Mouse (Mus musculus) adrenal gland, adult (tissue): Measurements from ENCODE around the gene Scgb1c1.

Experiments
- DNase-seq, 2 experiments: peaks; one replicate each; pipeline ENCODE4 v3.0.0; 2022 to 2023; ENCODE audit warnings: low spot score in 1 of 2; ENCODE audit not compliant: inconsistent age in 2 of 2

Gene Scgb1c1

DNA sequence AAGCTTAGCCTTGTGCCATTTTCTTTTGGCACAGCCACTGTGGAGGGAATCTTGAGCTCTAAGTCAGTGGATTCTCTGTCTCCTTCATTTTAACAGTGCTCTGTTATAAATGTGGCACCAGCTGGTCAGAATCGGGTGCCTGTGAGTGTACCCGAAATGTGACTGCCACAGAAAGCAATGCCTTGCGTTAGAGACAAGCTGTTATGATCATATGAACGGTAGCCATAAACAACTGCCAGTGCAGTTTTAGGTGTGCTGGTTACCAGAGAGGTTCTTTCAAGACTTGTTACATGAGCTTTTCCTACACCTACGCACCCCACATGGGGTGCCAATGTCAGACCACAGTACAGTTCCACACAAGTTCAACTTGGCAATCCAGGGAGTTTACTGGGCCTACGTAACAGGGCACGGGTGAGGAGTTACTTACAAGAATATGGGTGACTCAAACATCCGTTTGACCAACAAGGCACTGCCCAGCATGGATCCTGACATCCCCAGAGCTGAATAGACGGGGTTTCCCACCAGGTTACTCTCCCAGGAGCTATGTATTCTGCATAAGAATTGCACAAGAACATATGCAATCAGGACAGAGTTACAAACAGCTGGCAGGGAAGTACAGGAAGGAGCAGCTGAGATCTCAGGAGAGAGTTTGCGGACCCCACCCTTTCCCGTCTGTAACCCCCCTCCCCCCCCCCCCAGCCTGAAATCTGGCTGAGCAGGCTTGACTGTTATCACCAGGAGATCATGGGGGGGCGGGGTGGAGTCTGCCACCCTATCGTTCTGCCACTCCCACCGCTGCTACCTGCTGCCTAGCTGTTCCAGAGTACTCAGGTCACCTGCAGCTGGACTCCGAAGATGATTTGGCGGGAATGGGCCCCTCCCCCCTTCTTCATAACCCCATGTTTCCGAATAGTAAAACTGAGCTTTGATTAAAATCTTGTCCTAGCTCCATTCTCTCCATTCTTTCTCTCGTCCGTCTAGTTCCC, 4.3 kb upstream of the Scgb1c1 start:
- DNase-seq, result peak in 1 of 2 experiments; percentile 1

DNA sequence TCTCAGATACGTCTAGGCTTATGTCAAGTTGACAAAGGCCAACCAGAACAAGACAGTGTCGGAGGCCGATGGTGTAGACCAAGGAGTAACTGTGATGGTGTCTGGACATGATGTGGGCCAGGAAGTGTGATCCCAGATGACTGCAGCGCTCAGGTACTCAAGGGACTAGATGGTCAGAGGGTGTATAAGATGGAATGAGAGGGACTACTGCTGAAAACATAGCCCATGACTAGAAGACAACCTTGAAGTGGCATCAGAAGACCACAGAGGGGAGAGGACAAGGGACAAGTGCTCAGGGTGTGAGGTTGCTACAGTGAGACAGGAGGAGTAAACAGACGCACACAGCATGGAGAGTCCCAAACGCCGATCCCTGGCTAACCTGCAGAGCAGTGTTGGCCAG, 1.5 kb upstream of the Scgb1c1 start:
- no peak for DNase-seq

DNA sequence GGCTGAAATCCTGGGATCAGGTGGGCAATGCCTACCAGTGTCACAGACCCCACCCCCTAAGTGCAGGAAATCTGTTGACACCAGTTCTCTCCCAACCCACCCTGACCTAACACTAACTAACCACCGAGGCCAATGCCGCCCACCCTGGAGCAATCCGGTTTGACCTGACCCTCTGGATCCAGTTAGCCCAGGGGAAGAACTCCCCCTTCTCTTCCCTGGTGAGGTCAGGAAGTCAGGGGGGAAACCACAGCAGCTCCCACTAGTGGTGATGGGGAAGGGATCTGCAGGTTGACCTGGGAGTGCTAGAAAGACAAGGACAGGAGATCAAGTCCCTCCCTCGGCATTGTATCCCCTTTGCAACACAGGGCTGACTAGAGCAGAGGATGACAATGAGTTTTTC, 336 bp downstream of the Scgb1c1 start:
- DNase-seq, result peak in 1 of 2 experiments; percentile 46

DNA sequence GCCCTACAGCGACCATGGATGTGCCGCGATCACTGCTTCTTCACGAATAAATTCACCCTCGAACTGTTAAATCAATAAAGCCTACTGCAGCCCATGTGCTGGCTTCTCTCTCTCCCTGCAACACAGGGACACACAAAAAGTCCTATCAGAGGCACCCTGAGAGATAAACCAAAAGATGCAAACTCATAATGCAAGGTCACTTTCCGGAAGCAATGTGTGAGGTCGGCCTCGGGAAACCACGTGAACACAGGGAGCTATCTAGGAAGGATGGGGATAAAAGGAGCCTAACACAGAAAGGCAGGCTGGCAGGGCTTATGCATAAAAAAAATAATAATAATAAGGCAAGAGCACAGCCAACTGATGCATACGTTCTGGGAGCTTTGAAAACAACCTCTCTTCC, 1.3 kb downstream of the Scgb1c1 start:
- DNase-seq, result peak in 1 of 2 experiments; percentile 76

DNA sequence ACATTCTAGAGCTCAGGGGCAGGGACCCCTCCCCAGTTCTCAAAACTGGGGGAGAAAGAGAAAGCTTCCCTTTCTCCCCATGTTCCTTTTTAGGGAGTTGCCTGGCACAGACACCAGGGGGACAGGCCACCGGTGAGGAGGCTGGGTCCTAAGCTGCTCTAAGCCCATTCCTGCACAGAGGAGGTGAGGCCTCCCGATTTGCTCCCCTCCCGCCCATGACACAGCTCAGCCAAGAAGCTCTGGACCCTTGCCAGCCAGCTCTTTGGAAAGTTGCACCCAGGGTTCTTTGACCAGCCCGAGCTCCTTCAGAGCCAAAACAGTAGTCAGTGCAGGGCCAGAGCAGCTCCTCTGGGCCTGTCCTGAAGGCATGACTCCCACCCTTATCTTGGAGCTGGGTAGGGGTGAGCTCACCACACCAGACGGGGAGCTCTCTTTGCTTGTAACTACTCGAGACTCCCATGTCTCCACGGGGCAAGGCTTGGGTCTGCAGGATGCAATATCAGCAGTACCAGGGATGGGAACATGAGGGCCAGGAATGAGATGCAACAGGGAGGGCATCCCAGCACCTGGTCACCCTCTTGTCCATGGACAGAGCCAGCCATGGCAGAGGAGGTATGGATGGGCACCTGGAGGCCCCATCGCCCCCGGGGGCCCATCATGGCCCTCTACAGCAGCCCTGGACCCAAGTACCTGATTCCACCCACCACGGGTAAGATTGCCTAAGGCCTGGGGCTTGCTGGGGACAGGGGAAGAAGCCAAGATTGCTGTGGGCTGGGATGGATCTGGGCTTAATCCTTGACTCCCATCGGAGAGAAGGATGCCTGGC, 2.6 kb downstream of the Scgb1c1 start, which contains the start of gene Odf3:
Gene Odf3 (plus strand): TSS at position 51 of the 826 bp plus-strand sequence.
- DNase-seq, result peak; percentile 82 to 93

DNA sequence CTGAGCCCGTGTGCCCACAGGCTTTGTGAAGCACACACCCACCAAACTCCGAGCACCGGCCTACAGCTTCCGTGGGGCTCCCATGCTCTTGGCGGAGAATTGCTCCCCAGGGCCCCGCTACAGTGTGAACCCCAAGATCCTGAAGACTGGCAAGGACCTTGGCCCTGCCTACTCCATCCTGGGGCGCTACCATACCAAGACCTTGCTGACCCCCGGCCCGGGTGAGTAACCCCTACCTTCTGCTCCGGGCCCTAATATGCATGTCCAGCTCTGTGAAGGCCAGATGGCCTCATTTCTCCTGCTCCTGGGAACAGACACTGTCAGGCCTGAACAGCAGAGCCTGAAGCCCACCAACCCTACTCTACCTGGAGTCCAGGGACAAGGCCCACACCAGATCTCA, 3.2 kb downstream of the Scgb1c1 start:
- DNase-seq, result no peak

DNA sequence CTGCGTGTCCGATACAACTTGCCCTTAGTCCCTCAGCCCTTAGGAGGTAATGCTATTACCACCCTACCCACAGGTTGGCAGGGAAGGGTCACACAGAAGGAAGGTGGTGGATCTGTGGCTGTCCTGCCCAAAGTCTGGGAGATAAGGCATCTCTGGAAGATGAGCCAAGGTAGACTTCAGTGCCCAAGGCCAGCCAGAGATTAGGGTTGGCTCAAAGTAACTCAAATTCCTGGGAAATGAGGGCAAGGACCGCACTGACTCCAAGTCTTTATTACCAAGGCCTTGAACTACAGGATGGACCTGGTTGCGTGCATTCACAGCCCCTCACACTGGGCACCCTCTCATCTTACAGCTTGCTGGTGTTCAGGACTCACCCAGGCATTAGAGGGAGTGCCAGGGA, 6.6 kb downstream of the Scgb1c1 start:
- DNase-seq, result peak; percentile 70 to 86

DNA sequence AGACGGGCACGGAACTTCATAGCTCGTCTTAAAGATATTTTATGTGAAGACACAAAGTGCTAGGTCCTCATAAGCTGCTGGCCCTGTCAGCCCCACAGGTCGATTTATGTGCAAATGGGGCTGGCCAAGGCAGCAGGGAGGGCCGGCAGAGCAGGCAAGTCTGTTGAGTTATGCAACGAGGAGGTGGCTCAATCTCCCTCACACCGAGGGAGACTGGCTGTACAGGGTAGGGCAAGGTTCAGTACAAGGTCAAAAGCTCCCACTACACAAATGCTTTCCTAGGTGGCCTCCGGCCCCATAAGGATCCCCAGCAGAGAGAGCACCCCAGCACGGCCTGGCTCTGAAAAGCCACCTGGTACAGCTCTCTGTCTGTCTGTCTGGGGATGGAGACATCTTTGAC, 8.0 kb downstream of the Scgb1c1 start:
- DNase-seq, result peak; percentile 71 to 87

DNA sequence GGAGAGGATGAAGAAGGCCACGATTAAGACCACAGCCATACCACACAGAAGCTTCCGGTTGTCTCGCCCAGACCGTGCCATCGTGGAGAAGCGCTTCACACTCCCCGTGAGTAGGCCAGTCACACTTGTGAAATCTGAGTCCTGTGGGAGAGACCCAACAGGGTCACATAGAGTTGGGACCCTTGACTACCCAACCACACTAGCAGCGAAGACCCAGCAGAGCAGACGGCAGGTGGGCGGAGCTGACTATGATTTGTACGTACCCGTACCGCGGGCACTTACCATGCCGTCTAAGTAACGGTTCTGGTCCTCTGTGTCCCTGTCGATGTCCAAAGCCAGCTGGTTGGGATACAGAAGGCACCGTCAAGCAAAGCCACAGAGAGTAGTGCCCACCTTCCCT, 9.1 kb downstream of the Scgb1c1 start:
- peak in 1 of 2 experiments; percentile 47 for DNase-seq

DNA sequence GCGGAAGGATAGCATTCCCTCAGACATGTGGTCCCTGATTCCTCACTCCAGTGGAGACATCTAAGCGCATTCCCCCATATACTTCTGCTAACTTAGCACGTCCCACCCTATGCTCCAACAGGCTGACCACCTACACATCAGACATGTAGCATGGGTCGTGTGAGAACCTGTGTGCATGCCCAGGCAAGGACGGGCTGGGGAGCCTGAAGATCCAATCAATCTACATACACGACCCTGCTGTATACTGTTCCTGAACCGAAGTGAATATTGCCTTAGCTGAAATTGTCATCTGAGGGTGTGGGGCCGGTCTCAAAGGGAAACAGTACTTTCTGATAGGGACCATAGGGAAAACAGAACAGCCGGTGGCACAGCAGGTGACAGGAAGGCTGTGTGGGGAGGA, 9.8 kb downstream of the Scgb1c1 start:
- no peak for DNase-seq

DNA sequence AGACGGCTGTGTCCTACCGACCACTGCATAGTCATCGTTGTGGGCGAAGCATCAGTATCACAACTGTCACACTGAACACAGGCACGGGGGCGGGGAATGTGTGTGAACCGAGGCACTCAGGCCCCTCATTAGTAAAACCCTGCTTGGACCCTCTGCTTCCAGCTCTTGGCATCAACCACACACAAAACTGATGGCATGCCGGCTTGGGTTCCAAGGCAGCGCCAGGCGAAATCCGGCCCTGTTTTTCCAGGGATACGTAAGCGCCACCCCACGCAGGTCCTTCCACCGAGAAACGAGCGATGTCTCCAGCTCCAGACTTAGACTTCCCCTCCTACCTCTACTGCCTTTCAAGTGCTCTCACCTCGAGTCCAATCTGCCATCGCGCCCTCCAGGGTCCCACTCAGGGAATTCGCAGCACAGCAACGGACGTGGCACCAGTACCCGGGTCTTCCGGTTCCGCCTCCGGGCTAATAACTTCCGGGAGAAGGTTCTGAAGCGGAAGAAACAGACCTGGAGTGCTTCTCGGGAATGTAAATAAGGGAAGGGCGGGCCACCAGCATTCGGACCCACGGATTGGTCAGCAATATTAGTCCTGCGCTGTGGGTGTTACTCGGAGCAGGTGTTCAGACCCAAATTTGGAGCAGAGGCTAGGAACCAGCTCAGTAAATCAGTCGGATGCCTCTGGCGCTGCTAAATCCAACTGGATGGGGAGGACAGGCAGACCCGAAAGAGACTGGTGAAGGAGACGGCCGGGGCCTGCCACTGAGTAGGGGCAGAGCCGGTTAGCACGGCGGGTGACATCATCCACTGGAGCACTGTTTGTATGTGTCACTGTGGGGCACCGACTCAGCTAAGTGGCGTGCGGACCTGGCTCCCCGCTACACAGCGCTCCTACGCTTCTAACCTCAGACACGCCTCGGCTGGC, 10.8 kb downstream of the Scgb1c1 start, which contains the start of gene Gm45785:
Gene Gm45785 (minus strand): TSS at position 472 of the 925 bp plus-strand sequence.
- DNase-seq, result peak; percentile 92 to 97

DNA sequence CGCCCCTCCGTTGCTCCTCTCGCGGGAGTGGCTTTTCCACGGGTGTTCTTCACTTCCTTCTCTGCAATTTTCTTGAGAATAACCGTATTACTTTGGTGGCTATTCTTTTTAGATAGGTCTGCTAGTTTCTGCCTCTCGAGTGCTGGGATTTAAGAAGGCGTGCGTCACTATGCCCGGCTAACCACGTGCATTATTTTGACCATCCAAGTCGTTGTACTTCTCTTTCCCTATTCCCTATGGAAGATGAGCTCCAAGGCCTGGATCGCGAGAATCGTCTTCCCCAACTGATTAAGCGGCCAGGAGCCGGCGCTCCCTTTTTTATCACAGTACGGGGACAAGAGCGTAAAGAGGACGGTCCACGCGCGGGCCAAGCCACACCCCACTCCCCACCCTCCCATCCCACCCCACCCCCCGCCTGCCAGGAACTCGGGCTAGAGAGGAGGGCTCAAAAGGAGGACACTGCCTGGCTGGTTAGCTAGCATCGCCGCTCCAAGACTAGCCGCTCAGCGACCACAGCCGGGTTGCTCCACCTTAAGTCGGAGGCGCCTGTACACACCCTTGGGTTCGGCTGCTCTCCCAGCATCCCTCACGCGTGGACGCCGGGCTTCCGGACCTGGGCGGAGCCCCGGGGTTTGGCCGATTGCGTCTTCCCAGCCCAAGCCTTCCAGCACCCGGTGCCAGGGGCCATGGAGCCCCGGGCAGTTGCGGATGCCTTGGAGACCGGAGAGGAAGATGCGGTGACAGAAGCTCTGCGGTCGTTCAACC, 11.6 kb downstream of the Scgb1c1 start, which contains the start of gene Ric8a:
Gene Ric8a (plus strand): TSS at position 173 of the 765 bp plus-strand sequence.
- DNase-seq, result peak; percentile 95 to 97

DNA sequence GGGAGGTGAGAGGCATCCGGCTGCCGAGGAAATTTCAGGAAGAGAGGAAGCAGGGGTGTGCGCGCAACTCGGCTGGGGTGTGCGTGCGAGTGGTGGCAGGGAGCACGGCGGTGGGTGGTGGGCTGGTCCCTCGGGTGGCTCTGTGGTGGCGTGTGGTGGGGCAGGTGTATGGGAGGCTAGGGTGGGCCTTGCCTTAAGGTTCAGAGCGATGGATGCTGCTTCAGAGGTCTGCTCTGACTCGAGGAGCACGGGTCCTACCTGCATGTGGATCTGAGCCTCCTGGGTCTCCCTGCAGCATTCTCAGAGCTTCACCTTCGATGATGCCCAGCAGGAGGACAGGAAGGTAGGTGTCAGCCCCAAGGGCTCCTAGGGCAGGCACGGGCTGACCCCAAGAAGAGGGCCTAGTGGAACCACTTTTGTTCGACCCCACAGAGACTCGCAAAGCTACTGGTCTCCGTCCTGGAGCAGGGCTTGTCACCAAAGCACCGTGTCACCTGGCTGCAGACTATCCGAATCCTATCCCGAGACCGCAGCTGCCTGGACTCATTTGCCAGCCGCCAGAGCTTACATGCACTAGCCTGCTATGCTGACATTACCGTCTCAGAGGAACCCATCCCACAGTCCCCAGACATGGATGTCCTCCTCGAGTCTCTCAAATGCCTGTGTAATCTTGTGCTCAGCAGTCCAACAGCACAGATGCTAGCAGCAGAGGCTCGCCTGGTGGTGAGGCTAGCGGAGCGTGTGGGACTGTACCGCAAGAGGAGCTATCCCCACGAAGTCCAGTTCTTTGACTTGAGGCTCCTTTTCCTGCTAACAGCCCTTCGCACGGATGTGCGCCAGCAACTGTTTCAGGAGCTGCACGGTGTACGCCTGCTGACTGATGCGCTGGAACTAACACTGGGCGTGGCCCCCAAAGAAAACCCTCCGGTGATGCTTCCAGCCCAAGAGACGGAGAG, 12.5 kb downstream of the Scgb1c1 start, which contains the start of gene Bet1l:
Gene Bet1l (minus strand): TSS at position 28 of the 956 bp plus-strand sequence.
- no peak for DNase-seq

DNA sequence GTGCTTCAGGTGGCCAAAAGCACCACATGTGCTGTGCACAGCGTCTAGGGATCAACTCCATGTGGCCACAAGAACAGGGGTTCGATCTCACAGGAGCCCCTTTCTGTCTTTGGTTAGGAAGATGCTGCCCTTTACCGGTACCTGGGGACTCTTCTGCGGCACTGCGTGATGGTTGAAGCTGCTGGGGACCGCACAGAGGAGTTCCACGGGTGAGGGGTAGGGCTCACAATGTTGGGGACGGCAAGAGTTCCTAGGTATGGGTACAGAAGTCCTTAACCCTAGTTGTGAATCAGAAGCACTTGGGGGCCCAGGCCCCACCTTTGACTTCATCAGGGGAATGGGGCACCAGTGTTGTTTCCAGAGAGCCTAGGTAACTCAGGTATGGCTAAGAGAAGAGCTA, 13.4 kb downstream of the Scgb1c1 start:
- DNase-seq, result no peak

DNA sequence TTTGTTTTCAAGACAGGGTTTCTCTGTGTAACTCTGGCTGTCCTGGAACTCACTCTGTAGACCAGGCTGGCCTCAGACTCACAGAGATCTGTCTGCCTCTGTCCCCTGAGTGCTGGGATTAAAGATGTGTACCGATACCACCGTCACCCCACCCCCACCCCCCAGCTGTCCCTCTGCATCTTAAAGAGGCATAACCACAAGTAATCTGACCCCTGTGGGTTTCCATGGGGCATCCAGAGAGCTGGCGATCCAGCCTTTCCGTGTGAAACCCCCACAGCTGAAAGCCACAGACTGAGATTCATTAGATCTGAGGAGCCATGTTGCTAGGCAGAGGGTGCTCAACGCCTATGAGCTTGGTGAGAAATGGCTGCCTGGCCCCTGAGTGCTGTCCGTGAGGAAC, 14.7 kb downstream of the Scgb1c1 start:
- DNase-seq, result no peak

DNA sequence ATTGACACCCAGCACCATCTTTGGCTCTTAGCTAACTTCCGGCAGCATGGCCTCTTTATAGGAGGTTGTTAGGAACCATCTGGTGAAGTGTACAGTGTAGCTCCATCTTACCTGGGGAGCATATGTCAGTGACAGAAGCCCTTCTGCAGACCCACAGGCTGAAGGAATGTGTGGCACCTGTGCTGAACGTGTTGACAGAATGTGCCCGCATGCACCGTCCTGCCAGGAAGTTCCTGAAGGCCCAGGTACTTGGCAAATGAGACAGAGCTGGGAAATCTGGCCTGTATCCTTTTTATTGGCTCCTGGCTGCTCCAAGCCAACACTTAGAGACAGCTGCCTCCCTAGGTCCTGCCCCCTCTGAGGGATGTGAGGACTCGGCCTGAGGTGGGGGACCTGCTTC, 15.4 kb downstream of the Scgb1c1 start:
- DNase-seq, result no peak

DNA sequence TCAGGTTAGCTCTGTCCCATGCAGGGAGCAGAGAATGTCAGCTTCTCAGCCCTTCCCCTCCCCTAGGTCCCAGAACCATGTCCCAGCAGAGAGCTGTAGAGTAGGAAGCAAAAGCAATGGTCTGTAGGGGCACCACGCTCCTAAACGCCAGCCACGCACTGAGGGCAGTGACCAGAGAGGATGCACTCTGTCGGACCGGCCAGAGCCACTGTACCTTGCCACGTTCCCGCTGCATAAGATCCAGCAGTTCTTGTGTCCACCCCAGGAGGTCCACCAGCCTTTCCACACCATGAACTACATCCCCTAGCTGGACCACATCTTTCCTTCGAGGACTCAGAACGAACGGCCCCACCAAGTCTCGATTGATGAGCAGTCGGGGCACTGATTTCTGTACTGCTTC, 19.4 kb downstream of the Scgb1c1 start:
- no peak for DNase-seq

DNA sequence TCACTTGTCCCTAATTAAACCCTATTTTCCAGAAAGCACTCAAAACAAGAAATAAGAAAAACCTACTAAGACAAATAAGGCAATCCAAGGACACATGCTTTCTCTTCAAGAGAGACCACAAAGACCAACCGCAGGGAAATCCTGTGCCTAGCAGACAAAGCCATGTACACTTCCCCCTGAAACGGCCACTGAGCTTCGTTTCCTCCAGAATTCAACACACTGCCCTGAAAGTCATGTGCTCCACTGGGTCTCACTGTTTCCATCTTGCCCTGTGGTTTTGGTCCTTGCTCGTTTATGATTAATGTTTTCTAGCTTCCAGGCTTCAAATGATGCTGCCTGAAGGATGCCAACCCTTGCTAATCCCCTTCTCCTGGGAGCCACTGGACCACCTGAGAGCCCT, 28.9 kb downstream of the Scgb1c1 start:
- DNase-seq, result no peak
